Comparison of ENCODE assay signal across 16 mouse cellular contexts in the genomic region with DNA sequence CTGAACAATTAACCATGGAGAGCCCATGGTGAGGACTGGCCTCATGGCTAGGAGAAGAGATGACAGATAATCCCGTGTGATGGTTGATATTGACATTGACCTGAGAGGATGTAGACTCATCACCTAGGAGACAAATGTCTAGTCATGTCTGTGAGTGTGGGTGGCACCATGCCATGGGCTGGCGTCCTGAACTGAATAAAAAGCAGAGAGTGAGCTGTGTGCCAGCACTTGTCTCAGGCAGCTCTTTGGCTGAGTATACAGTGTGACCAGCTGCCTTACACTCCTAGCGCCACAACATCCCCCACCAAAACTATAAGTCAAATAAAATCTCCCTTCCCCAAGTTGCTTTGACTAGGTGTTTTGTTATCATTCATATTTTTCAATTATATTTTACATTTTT.
DNase-seq lines count a peak whose midpoint lies in the region; ATAC-seq lines count a peak whose summit lies in the region.
"Had no signal": no experiment of that assay in that cellular context is flagged by ENCODE, and none has a peak within 500 bp of the region (broad histone marks: within the 10 kb centered on the region; RNA-seq: fewer than 3 reads in every experiment).

No protein-coding gene starts in this region.

- 64% methylated on average over 3 of the region's 3 CpGs for WGBS in hindbrain, embryonic 13.5 days
- WGBS in hindbrain, embryonic 10.5 days: 83% methylated on average over 3 of the region's 3 CpGs

- H3K9ac ChIP-seq in hindbrain, embryonic 13.5 days: no peak overlapping the region
- H3K9ac ChIP-seq: embryonic facial prominence, embryonic 12.5 days; limb, embryonic 13.5 days; liver, postnatal 0 days had no signal

- H3K27ac ChIP-seq in hindbrain, embryonic 13.5 days: 0 out of 2 replicates have a peak overlapping the region, but pooled peaks have one; percentile 48
- no peak overlapping the region for H3K27ac ChIP-seq in hindbrain, embryonic 10.5 days
- H3K27ac ChIP-seq: embryonic facial prominence, embryonic 12.5 days; limb, embryonic 13.5 days; macrophage had no signal

- H3K27me3 ChIP-seq in hindbrain, embryonic 13.5 days: no peaks in the 10 kb centered on the region
- H3K27me3 ChIP-seq in hindbrain, embryonic 10.5 days (ENCODE audit: insufficient read depth, poor library complexity, severe bottlenecking): no peaks in the 10 kb centered on the region
- H3K27me3 ChIP-seq: embryonic facial prominence, embryonic 12.5 days had no signal

- H3K36me3 ChIP-seq in hindbrain, embryonic 13.5 days: 0 out of 2 replicates have a peak, but pooled peaks cover 5% of the 10 kb centered on the region
- no peaks in the 10 kb centered on the region for H3K36me3 ChIP-seq in hindbrain, embryonic 10.5 days
- H3K36me3 ChIP-seq: embryonic facial prominence, embryonic 12.5 days; limb, embryonic 13.5 days had no signal

- peaks cover 40% of the 10 kb centered on the region for H3K4me1 ChIP-seq in hindbrain, embryonic 13.5 days (replicated peaks)
- peaks cover 25% of the 10 kb centered on the region for H3K4me1 ChIP-seq in hindbrain, embryonic 10.5 days (replicated peaks)
- H3K4me1 ChIP-seq: embryonic facial prominence, embryonic 12.5 days; limb, embryonic 13.5 days had no signal

- 0 out of 2 replicates have a peak, but pooled peaks have one; percentile 33 for ATAC-seq in hindbrain, embryonic 13.5 days (ENCODE audit: low FRiP score)
- ATAC-seq in activated CD4-positive, CD25-positive, alpha-beta regulatory T cell, adult 4 months: no peak
- ATAC-seq: intestine, postnatal 0 days; liver, postnatal 0 days had no signal

- H3K4me2 ChIP-seq in hindbrain, embryonic 13.5 days: no peak overlapping the region
- H3K4me2 ChIP-seq: embryonic facial prominence, embryonic 12.5 days; limb, embryonic 13.5 days had no signal

- no peak overlapping the region for H3K4me3 ChIP-seq in hindbrain, embryonic 13.5 days
- H3K4me3 ChIP-seq in hindbrain, embryonic 10.5 days: no peak overlapping the region
- H3K4me3 ChIP-seq: embryonic facial prominence, embryonic 12.5 days; limb, embryonic 13.5 days had no signal

- peaks cover 5% of the 10 kb centered on the region; the same call in 1 of the 2 replicates for H3K9me3 ChIP-seq in hindbrain, embryonic 13.5 days
- peaks cover 5% of the 10 kb centered on the region; the same call in 1 of the 2 replicates for H3K9me3 ChIP-seq in hindbrain, embryonic 10.5 days
- H3K9me3 ChIP-seq: embryonic facial prominence, embryonic 12.5 days; limb, embryonic 13.5 days had no signal

- peak; percentile 11 for DNase-seq in cerebellum, adult 9-10 months
- no peak for DNase-seq in cerebellum, adult 11 months
- DNase-seq in hindbrain, embryonic 10.5 days (ENCODE audit: low spot score): no peak
- DNase-seq in brain, adult 2 months (ENCODE audit: low read depth, low spot score): peak; percentile 67
- peak; percentile 69 for DNase-seq in layer of hippocampus, adult 9-11 months
- no peak for DNase-seq in testis, postnatal 14 days (ENCODE audit: low spot score)
- DNase-seq: adrenal gland, postnatal 14 days; kidney, postnatal 36 days; liver, postnatal 0 days; thymus, adult 18-20 months had no signal

Comparison
In these comparisons a context has a peak if more than half of its experiments do, and no peak if none do; other contexts are left out.
1. DNase-seq: peak in cerebellum, adult 9-10 months (single experiment), brain, adult 2 months (single experiment) and layer of hippocampus, adult 9-11 months (single experiment); none in cerebellum, adult 11 months (single experiment), hindbrain, embryonic 10.5 days (single experiment) and testis, postnatal 14 days (single experiment).